Mouse (Mus musculus) CH12.LX (cell line): ENCODE results near the gene Trim12a. TPM values are rescaled to one million over a fixed set of nuclear protein-coding genes. Genes with fewer than 3 reads are reported as not detected.
A peak's percentile ranks its signal among the peaks of the same experiment; 100 is the strongest.
"Not testable (repeated sequence)": the region's sequence is repeated elsewhere in the genome, so short reads cannot be mapped to it uniquely, and the experiment has no call there.

ENCODE experiments used
- DNase-seq: peaks from one replicate; pipeline ENCODE4 v3.0.0-alpha.2; 2013; ENCODE audit errors: extremely low read depth
- H3K27ac ChIP-seq: 2 replicates; pipeline ENCODE4 v1.5.1; 2012; ENCODE audit warnings: low read depth, mild to moderate bottlenecking, control low read depth, moderate library complexity; ENCODE audit not compliant: insufficient read depth
- H3K27me3 ChIP-seq: replicated peaks from 2 replicates; pipeline ENCODE3; 2012; ENCODE audit warnings: inconsistent platforms
- H3K36me3 ChIP-seq, 2 experiments: replicated peaks in 1 of 2; 2 replicates each; pipeline versions ENCODE3 to v1.6.1; 2012; ENCODE audit warnings: inconsistent platforms in 1 of 2, low read length in 1 of 2, mild to moderate bottlenecking in 1 of 2, mixed read lengths in 1 of 2, moderate library complexity in 1 of 2; ENCODE audit not compliant: control insufficient read depth in 1 of 2, insufficient read depth in 1 of 2
- H3K4me1 ChIP-seq, 2 experiments: 2 replicates each; pipeline ENCODE4 v1.6.1; 2012; ENCODE audit warnings: inconsistent platforms in 1 of 2, moderate library complexity in 1 of 2; ENCODE audit not compliant: insufficient read depth in 2 of 2, control insufficient read depth in 1 of 2
- H3K4me2 ChIP-seq: 2 replicates; pipeline ENCODE4 v1.6.1; 2012; ENCODE audit warnings: low read depth, mild to moderate bottlenecking, control low read depth; ENCODE audit not compliant: poor library complexity, insufficient read depth, severe bottlenecking
- H3K4me3 ChIP-seq, 3 experiments: fragments of 150-350 bp in 1 of 3; sonication (generic) in 1 of 3; replicated peaks in 1 of 3; 2 replicates each; pipeline versions ENCODE3 to v1.5.1; 2011 to 2012; ENCODE audit warnings: low read depth in 2 of 3, low read length in 2 of 3, mild to moderate bottlenecking in 2 of 3, moderate library complexity in 2 of 3, control low read depth in 1 of 3, improper control_type of control experiment in 1 of 3, inconsistent platforms in 1 of 3, mixed read lengths in 1 of 3; ENCODE audit not compliant: poor library complexity in 1 of 3
- H3K79me2 ChIP-seq: replicated peaks from 2 replicates; pipeline ENCODE4 v1.6.1; 2012; ENCODE audit warnings: mild to moderate bottlenecking, moderate library complexity; ENCODE audit not compliant: control insufficient read depth, poor library complexity, insufficient read depth, severe bottlenecking; ENCODE audit errors: extremely low read depth
- H3K9ac ChIP-seq: 2 replicates; pipeline ENCODE4 v1.6.1; 2012; ENCODE audit warnings: low read depth, mild to moderate bottlenecking, control low read depth, moderate library complexity; ENCODE audit not compliant: insufficient read depth
- H3K9me3 ChIP-seq: replicated peaks from 2 replicates; pipeline ENCODE3; 2012; ENCODE audit warnings: low read length, inconsistent platforms, mixed read lengths
- BHLHE40 ChIP-seq: IDR thresholded peaks from 2 replicates; pipeline ENCODE4 v1.6.1; 2011; ENCODE audit warnings: mild to moderate bottlenecking, low read depth, low read length, improper control_type of control experiment
- CHD1 ChIP-seq: IDR thresholded peaks from 2 replicates; pipeline ENCODE4 v1.6.1; 2012; ENCODE audit warnings: low read depth, low read length, improper control_type of control experiment, inconsistent platforms
- ELF1 ChIP-seq: IDR thresholded peaks from 2 replicates; pipeline ENCODE4 v1.6.1; 2014; ENCODE audit warnings: low read depth, mild to moderate bottlenecking, inconsistent platforms, low read length, improper control_type of control experiment
- EP300 ChIP-seq: IDR thresholded peaks from 2 replicates; pipeline ENCODE4 v1.6.1; 2011; ENCODE audit warnings: low read length, improper control_type of control experiment
- IRF4 ChIP-seq: IDR thresholded peaks from 2 replicates; pipeline ENCODE4 v1.6.1; 2014; ENCODE audit warnings: low read depth, mild to moderate bottlenecking, inconsistent platforms, low read length, improper control_type of control experiment
- JUN ChIP-seq: IDR thresholded peaks from 2 replicates; pipeline ENCODE4 v1.6.1; 2011; ENCODE audit warnings: low read depth, mild to moderate bottlenecking, low read length, improper control_type of control experiment, moderate library complexity; ENCODE audit not compliant: insufficient read depth
- JUND ChIP-seq: conservative IDR thresholded peaks from 2 replicates; pipeline ENCODE4 v1.6.1; 2011; ENCODE audit warnings: low read depth, low read length, improper control_type of control experiment
- MAX ChIP-seq: IDR thresholded peaks from 2 replicates; pipeline ENCODE4 v1.6.1; 2011; ENCODE audit warnings: low read length, improper control_type of control experiment
- MYC ChIP-seq: IDR thresholded peaks from 2 replicates; pipeline ENCODE4 v1.6.1; 2011; ENCODE audit warnings: low read depth, mild to moderate bottlenecking, improper control_type of control experiment, low read length
- NELFE ChIP-seq: IDR thresholded peaks from 2 replicates; pipeline ENCODE4 v1.6.1; 2011; ENCODE audit warnings: low read depth, low read length, improper control_type of control experiment
- NRF1 ChIP-seq: IDR thresholded peaks from 2 replicates; pipeline ENCODE4 v1.6.1; 2014; ENCODE audit warnings: low read depth, mild to moderate bottlenecking, inconsistent platforms, low read length, improper control_type of control experiment, moderate library complexity
- PAX5 ChIP-seq: IDR thresholded peaks from 2 replicates; pipeline ENCODE4 v1.6.1; 2012; ENCODE audit warnings: low read length, inconsistent platforms, mixed read lengths
- POLR2A ChIP-seq: IDR thresholded peaks from 2 replicates; pipeline ENCODE4 v1.6.1; 2011; ENCODE audit warnings: low read depth, mild to moderate bottlenecking, improper control_type of control experiment, low read length
- POLR2AphosphoS2 ChIP-seq: IDR thresholded peaks from 2 replicates; pipeline ENCODE4 v1.6.1; 2011; ENCODE audit warnings: low read depth, low read length, improper control_type of control experiment
- SIN3A ChIP-seq: IDR thresholded peaks from 2 replicates; pipeline ENCODE4 v1.6.1; 2012; ENCODE audit warnings: low read length, improper control_type of control experiment, inconsistent platforms
- SMC3 ChIP-seq: IDR thresholded peaks from 2 replicates; pipeline ENCODE4 v1.6.1; 2011; ENCODE audit warnings: low read depth, low read length, improper control_type of control experiment
- TBP ChIP-seq: conservative IDR thresholded peaks from 2 replicates; pipeline ENCODE4 v1.6.1; 2011; ENCODE audit warnings: low read depth, low read length, improper control_type of control experiment
- TCF12 ChIP-seq: IDR thresholded peaks from 2 replicates; pipeline ENCODE4 v1.6.1; 2014; ENCODE audit warnings: low read depth, mild to moderate bottlenecking, inconsistent platforms, low read length, improper control_type of control experiment
- USF1 ChIP-seq: IDR thresholded peaks from 2 replicates; pipeline ENCODE4 v1.6.1; 2014; ENCODE audit warnings: low read depth, mild to moderate bottlenecking, inconsistent platforms, low read length, improper control_type of control experiment
- ZMIZ1 ChIP-seq: IDR thresholded peaks from 2 replicates; pipeline ENCODE4 v1.6.1; 2012; ENCODE audit warnings: low read depth, mild to moderate bottlenecking, inconsistent platforms, low read length, improper control_type of control experiment
- dilution Hi-C: fragments of 300-500 bp; cut with MboI; formaldehyde crosslinking; loops from 2 replicates; pipeline ENCODE4 v1.14.3; 2020; ENCODE audit warnings: low sequenced_read_pairs; ENCODE audit not compliant: extremely low pct_unique_long_range_greater_than_20kb, extremely low pct_ligation_motif_present
- in situ Hi-C: fragments of 300-500 bp; cut with MboI; formaldehyde crosslinking; loops from 3 replicates; pipeline ENCODE4 v1.14.3; 2019; ENCODE audit warnings: low sequenced_read_pairs, low pct_ligation_motif_present, low pct_unique_long_range_greater_than_20kb, mixed read lengths
- polyA plus RNA-seq: library from polyadenylated mRNA; unstranded; fragments of >175 nt; gene quantifications from 2 replicates; pipeline ENCODE4 v1.2.1, GENCODE M21; 2012; ENCODE audit warnings: low read depth; ENCODE audit not compliant: insufficient read length
- total RNA-seq, 2 experiments: library from RNA; depleted of rRNA; stranded (reverse); fragments of 300-350 nt in 1 of 2; fragments of >200 nt in 1 of 2; gene quantifications; 2 replicates each; pipeline ENCODE4 v1.2.3; 2012 to 2014

Gene Trim12a
- total and polyA plus RNA-seq, 3 experiments = 14.6 to 33.4 (median 18.3) TPM

GRCm38 (mm10) chr7:104335547-104335946 is 20.3 kb upstream of the Trim12a start:
- H3K4me1 ChIP-seq, H3K36me3 ChIP-seq, H3K27me3 ChIP-seq, H3K9me3 ChIP-seq, H3K79me2 ChIP-seq, H3K4me2 ChIP-seq, H3K9ac ChIP-seq, dilution Hi-C loops, H3K4me3 ChIP-seq, in situ Hi-C loops, DNase-seq, H3K27ac ChIP-seq: not testable (repeated sequence)

DNA sequence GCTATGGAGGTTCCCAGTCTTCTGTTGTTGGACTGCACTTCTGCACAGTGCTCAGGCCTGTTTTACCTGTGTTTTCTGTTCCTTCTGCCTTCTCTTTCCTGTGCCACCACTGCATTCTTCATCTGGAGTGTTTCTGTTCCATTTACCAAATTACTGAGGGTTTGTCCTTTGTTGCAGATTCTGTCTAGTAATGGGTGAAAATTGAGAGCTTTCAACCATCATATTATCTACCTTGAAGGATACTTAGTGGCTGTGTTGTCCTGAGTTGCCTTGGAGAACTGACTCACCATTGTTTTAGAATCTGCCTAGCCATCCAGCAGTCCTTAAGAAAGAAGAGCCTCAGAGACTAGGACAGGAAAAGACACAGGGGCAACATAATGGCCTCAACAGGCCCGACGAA is 13.9 kb upstream of the Trim12a start, which contains the start of gene Trim34b:
Trim34b (plus strand) TSS at position 301 of the 400 bp plus-strand sequence.
- H3K9ac ChIP-seq, H3K4me2 ChIP-seq, H3K4me3 ChIP-seq, H3K9me3 ChIP-seq, dilution Hi-C loops, H3K36me3 ChIP-seq, H3K27me3 ChIP-seq, H3K4me1 ChIP-seq, in situ Hi-C loops, H3K79me2 ChIP-seq, H3K27ac ChIP-seq, DNase-seq: not testable (repeated sequence)

DNA sequence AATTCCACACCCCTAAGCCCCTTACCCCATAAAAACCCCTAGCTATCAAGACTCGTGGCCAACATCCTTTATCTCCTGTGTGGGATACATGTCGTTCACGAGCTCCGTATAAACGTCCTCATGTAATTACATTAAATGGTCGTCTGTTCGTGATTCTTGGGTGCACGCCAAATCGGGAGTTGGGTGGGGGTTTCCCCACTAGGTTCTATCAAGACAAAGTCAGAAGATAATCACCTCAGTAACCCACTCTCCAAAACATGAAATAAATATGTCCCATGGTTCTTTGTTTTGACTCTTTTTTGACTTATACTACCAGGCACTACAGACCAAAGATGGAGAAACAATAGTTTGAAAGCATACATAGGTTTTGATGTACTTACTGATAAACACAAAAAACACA is 6.8 kb upstream of the Trim12a start:
- no peak overlapping the region for H3K27ac ChIP-seq
- no peaks in the 10 kb centered on the region for H3K79me2 ChIP-seq
- H3K9ac ChIP-seq = no peak overlapping the region
- in situ Hi-C loops (no loop called here), dilution Hi-C loops (no loop called here)
- DNase-seq = no peak
- no peaks in the 10 kb centered on the region for H3K9me3 ChIP-seq
- no peaks in the 10 kb centered on the region for H3K27me3 ChIP-seq
- H3K36me3 ChIP-seq = no peaks in the 10 kb centered on the region
- H3K4me2 ChIP-seq = no peak overlapping the region
- no peaks in the 10 kb centered on the region for H3K4me1 ChIP-seq
- no peak for TF ChIP-seq USF1
- no peak for TF ChIP-seq SMC3
- TF ChIP-seq MAX = no peak
- no peak overlapping the region for H3K4me3 ChIP-seq

DNA sequence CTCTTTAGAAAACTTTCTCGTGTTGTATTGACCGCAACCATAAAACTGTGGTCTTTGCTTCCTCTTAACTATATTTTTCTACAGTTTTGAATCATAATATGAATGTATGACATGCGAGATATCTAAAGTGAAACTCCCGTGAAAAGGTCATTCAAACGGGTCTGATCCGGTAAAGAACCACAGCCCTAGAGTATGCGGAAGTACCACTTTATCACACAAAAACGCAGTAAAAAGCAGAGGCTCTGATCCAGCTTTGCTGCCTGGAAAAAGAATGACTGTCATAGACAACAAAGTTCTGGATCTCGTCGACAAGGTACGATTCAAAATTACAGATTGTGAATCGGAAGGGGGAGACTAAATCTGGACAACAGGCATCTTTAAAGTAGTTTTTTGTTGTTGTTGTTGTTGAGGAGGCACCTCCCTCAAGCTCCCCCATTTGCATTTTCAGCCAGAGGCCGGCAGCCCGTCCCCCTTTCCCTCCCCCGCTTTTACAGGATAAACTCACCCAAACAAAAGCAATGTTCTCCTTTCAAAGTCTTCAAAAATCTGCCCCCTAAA is 391 bp downstream of the Trim12a start:
- dilution Hi-C loops (no loop called here), in situ Hi-C loops (no loop called here)
- Histone ChIP-seq H3K27ac (peak overlapping the region; percentile 78), H3K79me2 (0 out of 2 replicates have a peak, but pooled peaks cover 2% of the 10 kb centered on the region), H3K4me2 (peak overlapping the region; percentile 38; the same call in 1 of the 2 replicates), H3K9ac (peak overlapping the region; percentile 85), H3K9me3 (no peaks in the 10 kb centered on the region), H3K4me3 (peak overlapping the region; percentile 52 to 85 (median 68)), H3K27me3 (no peaks in the 10 kb centered on the region), H3K36me3 (no peaks in the 10 kb centered on the region), H3K4me1 (peaks cover 3 to 6% of the 10 kb centered on the region in 2 experiments; a peak in 3 of 4 replicates)
- peak; percentile 62 for DNase-seq
- TF ChIP-seq TBP (no peak), TCF12 (no peak), NELFE (no peak), BHLHE40 (peak; percentile 87), MAX (no peak), NRF1 (no peak), PAX5 (no peak), MYC (no peak), POLR2AphosphoS2 (no peak), EP300 (peak; percentile 68), JUN (peak; percentile 36; the same call in 1 of the 2 replicates), ELF1 (peak; percentile 70), JUND (peak; percentile 71), IRF4 (peak; percentile 82), SIN3A (no peak), POLR2A (0 out of 2 replicates have a peak, but pooled peaks have one; percentile 27), USF1 (no peak), CHD1 (no peak), ZMIZ1 (no peak)
